Mouse (Mus musculus): ENCODE data around the gene Gli2. TPM values are rescaled to one million over a fixed set of nuclear protein-coding genes. Genes with fewer than 3 reads are reported as not detected.

Gene Gli2
- polyA plus RNA-seq, 1 experiment from 2014 or later: 12.2 TPM

GRCm38 (mm10) chr1:119047462-119048371, 5.7 kb downstream of the Gli2 start:
- Histone ChIP-seq H3K27ac (ENCODE audit: low read depth, low read length) (peak overlapping the region; percentile 97), H3K4me1 (ENCODE audit: control insufficient read depth, insufficient read depth, low read length) (peaks cover 27% of the 10 kb centered on the region), H3K27me3 (ENCODE audit: control insufficient read depth, insufficient read depth, low read length) (no peaks in the 10 kb centered on the region), H3K9ac (ENCODE audit: low read length) (peak overlapping the region; percentile 82), H3K4me2 (ENCODE audit: low read depth) (peak overlapping the region; percentile 73), H3K4me3 (ENCODE audit: low read depth, low read length) (peak overlapping the region; percentile 44), H3K36me3 (ENCODE audit: control insufficient read depth, insufficient read depth, low read length) (no peaks in the 10 kb centered on the region), H3K9me3 (ENCODE audit: control insufficient read depth, low read length) (no peaks in the 10 kb centered on the region)
- peak; percentile 75 for DNase-seq (ENCODE audit: low spot score)
- ATAC-seq (ENCODE audit: insufficient read depth, low FRiP score, low TSS enrichment): peak; percentile 52
- WGBS: 1% methylated on average over 35 of the region's 61 CpGs

GRCm38 (mm10) chr1:119038436-119038835, 15.0 kb downstream of the Gli2 start:
- no peak overlapping the region for H3K9ac ChIP-seq (ENCODE audit: low read length)
- H3K27ac ChIP-seq (ENCODE audit: low read depth, low read length): no peak overlapping the region
- 92% methylated on average over 1 of the region's 1 CpGs for WGBS
- ATAC-seq (ENCODE audit: insufficient read depth, low FRiP score, low TSS enrichment) (no peak), DNase-seq (ENCODE audit: low spot score) (no peak)
- H3K36me3 ChIP-seq (ENCODE audit: control insufficient read depth, insufficient read depth, low read length): no peaks in the 10 kb centered on the region
- no peak overlapping the region for H3K4me2 ChIP-seq (ENCODE audit: low read depth)
- no peaks in the 10 kb centered on the region for H3K9me3 ChIP-seq (ENCODE audit: control insufficient read depth, low read length)
- no peaks in the 10 kb centered on the region for H3K27me3 ChIP-seq (ENCODE audit: control insufficient read depth, insufficient read depth, low read length)
- no peak overlapping the region for H3K4me3 ChIP-seq (ENCODE audit: low read depth, low read length)
- peaks cover 20% of the 10 kb centered on the region for H3K4me1 ChIP-seq (ENCODE audit: control insufficient read depth, insufficient read depth, low read length)

- Histone ChIP-seq H3K9me3 (ENCODE audit: control insufficient read depth, low read length) (no peaks in the 10 kb centered on the region), H3K27ac (ENCODE audit: low read depth, low read length) (no peak overlapping the region), H3K36me3 (ENCODE audit: control insufficient read depth, insufficient read depth, low read length) (no peaks in the 10 kb centered on the region), H3K4me2 (ENCODE audit: low read depth) (no peak overlapping the region), H3K4me3 (ENCODE audit: low read depth, low read length) (no peak overlapping the region), H3K9ac (ENCODE audit: low read length) (no peak overlapping the region), H3K4me1 (ENCODE audit: control insufficient read depth, insufficient read depth, low read length) (peaks cover 26% of the 10 kb centered on the region), H3K27me3 (ENCODE audit: control insufficient read depth, insufficient read depth, low read length) (no peaks in the 10 kb centered on the region)
- DNase-seq (ENCODE audit: low spot score) (no peak), ATAC-seq (ENCODE audit: insufficient read depth, low FRiP score, low TSS enrichment) (no peak)
- 50% methylated on average over 8 of the region's 8 CpGs for WGBS
Observed at GRCm38 (mm10) chr1:119035931-119036330, 17.5 kb downstream of the Gli2 start.

GRCm38 (mm10) chr1:119035301-119035700, 18.1 kb downstream of the Gli2 start:
- Histone ChIP-seq H3K27ac (ENCODE audit: low read depth, low read length) (no peak overlapping the region; the same call in 1 of the 2 replicates), H3K36me3 (ENCODE audit: control insufficient read depth, insufficient read depth, low read length) (no peaks in the 10 kb centered on the region), H3K27me3 (ENCODE audit: control insufficient read depth, insufficient read depth, low read length) (no peaks in the 10 kb centered on the region), H3K4me1 (ENCODE audit: control insufficient read depth, insufficient read depth, low read length) (peaks cover 26% of the 10 kb centered on the region), H3K9me3 (ENCODE audit: control insufficient read depth, low read length) (no peaks in the 10 kb centered on the region), H3K4me3 (ENCODE audit: low read depth, low read length) (no peak overlapping the region), H3K9ac (ENCODE audit: low read length) (no peak overlapping the region), H3K4me2 (ENCODE audit: low read depth) (no peak overlapping the region)
- WGBS: 53% methylated on average over 9 of the region's 9 CpGs
- no peak for DNase-seq (ENCODE audit: low spot score)
- no peak for ATAC-seq (ENCODE audit: insufficient read depth, low FRiP score, low TSS enrichment)

- Histone ChIP-seq H3K4me1 (ENCODE audit: control insufficient read depth, insufficient read depth, low read length) (peaks cover 26% of the 10 kb centered on the region), H3K4me2 (ENCODE audit: low read depth) (peak overlapping the region; percentile 6; the same call in 1 of the 2 replicates), H3K9me3 (ENCODE audit: control insufficient read depth, low read length) (no peaks in the 10 kb centered on the region), H3K27me3 (ENCODE audit: control insufficient read depth, insufficient read depth, low read length) (no peaks in the 10 kb centered on the region), H3K36me3 (ENCODE audit: control insufficient read depth, insufficient read depth, low read length) (no peaks in the 10 kb centered on the region), H3K9ac (ENCODE audit: low read length) (peak overlapping the region; percentile 53), H3K4me3 (ENCODE audit: low read depth, low read length) (no peak overlapping the region), H3K27ac (ENCODE audit: low read depth, low read length) (peak overlapping the region; percentile 90)
- ATAC-seq (ENCODE audit: insufficient read depth, low FRiP score, low TSS enrichment): no peak; the same call in 1 of the 2 replicates
- WGBS: 37% methylated on average over 13 of the region's 13 CpGs
- DNase-seq (ENCODE audit: low spot score): no peak
Observed at GRCm38 (mm10) chr1:119034163-119034705, 19.2 kb downstream of the Gli2 start.

- no peak overlapping the region for H3K4me3 ChIP-seq (ENCODE audit: low read depth, low read length)
- H3K4me2 ChIP-seq (ENCODE audit: low read depth): 0 out of 2 replicates have a peak overlapping the region, but pooled peaks have one; percentile 6
- no peaks in the 10 kb centered on the region for H3K27me3 ChIP-seq (ENCODE audit: control insufficient read depth, insufficient read depth, low read length)
- peak overlapping the region; percentile 90 for H3K27ac ChIP-seq (ENCODE audit: low read depth, low read length)
- H3K9ac ChIP-seq (ENCODE audit: low read length): peak overlapping the region; percentile 53
- DNase-seq (ENCODE audit: low spot score) (peak; percentile 78), ATAC-seq (ENCODE audit: insufficient read depth, low FRiP score, low TSS enrichment) (peak; percentile 87)
- 24% methylated on average over 3 of the region's 3 CpGs for WGBS
- H3K9me3 ChIP-seq (ENCODE audit: control insufficient read depth, low read length): no peaks in the 10 kb centered on the region
- H3K4me1 ChIP-seq (ENCODE audit: control insufficient read depth, insufficient read depth, low read length): peaks cover 26% of the 10 kb centered on the region
- H3K36me3 ChIP-seq (ENCODE audit: control insufficient read depth, insufficient read depth, low read length): no peaks in the 10 kb centered on the region
Observed at GRCm38 (mm10) chr1:119033450-119034162, 19.8 kb downstream of the Gli2 start.

- Histone ChIP-seq H3K36me3 (ENCODE audit: control insufficient read depth, insufficient read depth, low read length) (no peaks in the 10 kb centered on the region), H3K4me2 (ENCODE audit: low read depth) (no peak overlapping the region), H3K27me3 (ENCODE audit: control insufficient read depth, insufficient read depth, low read length) (no peaks in the 10 kb centered on the region), H3K27ac (ENCODE audit: low read depth, low read length) (no peak overlapping the region), H3K9me3 (ENCODE audit: control insufficient read depth, low read length) (no peaks in the 10 kb centered on the region), H3K9ac (ENCODE audit: low read length) (no peak overlapping the region), H3K4me1 (ENCODE audit: control insufficient read depth, insufficient read depth, low read length) (peaks cover 26% of the 10 kb centered on the region), H3K4me3 (ENCODE audit: low read depth, low read length) (no peak overlapping the region)
- no peak for DNase-seq (ENCODE audit: low spot score)
- WGBS: 80% methylated on average over 6 of the region's 6 CpGs
- ATAC-seq (ENCODE audit: insufficient read depth, low FRiP score, low TSS enrichment): no peak
Observed at GRCm38 (mm10) chr1:119031185-119031584, 22.2 kb downstream of the Gli2 start.

GRCm38 (mm10) chr1:119025647-119026358, 27.6 kb downstream of the Gli2 start:
- ATAC-seq (ENCODE audit: insufficient read depth, low FRiP score, low TSS enrichment): no peak
- WGBS: 48% methylated on average over 8 of the region's 8 CpGs

More at GRCm38 (mm10) chr1:119025647-119026358, 27.6 kb downstream of the Gli2 start:
- peaks cover 5% of the 10 kb centered on the region; the same call in 1 of the 2 replicates for H3K4me1 ChIP-seq (ENCODE audit: control insufficient read depth, insufficient read depth, low read length)
- H3K9me3 ChIP-seq (ENCODE audit: control insufficient read depth, low read length): no peaks in the 10 kb centered on the region; the same call in 1 of the 2 replicates
- H3K27ac ChIP-seq (ENCODE audit: low read depth, low read length): no peak overlapping the region
- no peaks in the 10 kb centered on the region for H3K27me3 ChIP-seq (ENCODE audit: control insufficient read depth, insufficient read depth, low read length)
- no peak for DNase-seq (ENCODE audit: low spot score)
- H3K4me2 ChIP-seq (ENCODE audit: low read depth): no peak overlapping the region
- H3K36me3 ChIP-seq (ENCODE audit: control insufficient read depth, insufficient read depth, low read length): no peaks in the 10 kb centered on the region
- no peak overlapping the region for H3K4me3 ChIP-seq (ENCODE audit: low read depth, low read length)
- no peak overlapping the region for H3K9ac ChIP-seq (ENCODE audit: low read length)

All from neural tube, embryonic 11.5 days (tissue).